Mouse (Mus musculus): Measurements from ENCODE around the gene Cep63.

DNA sequence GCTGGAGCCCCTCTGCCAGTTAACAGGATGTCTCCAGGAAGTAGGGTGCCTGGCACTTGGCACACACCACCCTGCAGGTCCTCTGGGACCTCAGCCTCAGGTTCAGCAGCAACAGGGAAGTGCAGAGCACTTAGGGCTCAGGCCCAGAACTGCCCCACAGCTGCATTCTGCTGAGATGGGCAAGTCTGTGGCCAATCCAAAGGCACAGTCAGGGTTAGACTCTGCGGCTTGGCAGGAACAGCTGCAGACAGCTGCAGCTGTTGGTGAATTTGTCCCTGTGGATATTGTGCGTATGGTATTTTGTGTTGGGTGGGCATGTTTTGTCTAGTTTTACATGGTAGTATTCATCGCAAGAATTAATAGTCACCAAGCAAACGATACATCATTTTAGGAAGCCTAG, 5.8 kb upstream of the Cep63 start:
- no peak for TF ChIP-seq CTCF (IDR thresholded peaks at IDR 0.05; ENCODE audit: borderline replicate concordance, control insufficient read depth, extremely low read depth, insufficient read depth, low read length, poor library complexity)
- no peak for TF ChIP-seq POLR2A (IDR thresholded peaks at IDR 0.05; ENCODE audit: control insufficient read depth, extremely low read depth, insufficient read depth, low read length, poor library complexity)
